In the genomic region with DNA sequence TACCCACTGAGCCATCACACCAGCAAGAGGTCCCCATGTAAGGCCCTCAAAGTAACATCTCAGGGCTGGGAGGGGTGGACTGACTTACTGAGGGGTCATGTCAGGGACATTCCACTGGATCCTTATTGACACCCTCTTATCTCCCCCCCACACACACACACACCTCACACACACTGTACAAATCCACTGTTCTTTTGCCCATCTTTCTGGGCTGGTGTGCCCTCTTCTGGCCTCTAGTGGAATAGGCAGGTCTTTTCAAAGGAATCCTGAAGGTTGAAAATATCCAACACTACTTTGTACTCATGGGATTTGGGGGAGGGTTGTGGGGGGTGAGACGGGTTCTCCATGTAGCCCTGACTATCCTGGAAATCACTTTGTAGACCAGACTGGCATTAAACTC, we compare ENCODE assay signal across 1 mouse cellular context.
TF ChIP-seq lines count a peak whose summit lies in the region.

No protein-coding gene starts in this region.

TF ChIP-seq in ES-E14, 5 proteins besides CTCF, POLR2A, EP300 and RAD21 (continued from another document):
- no peak for TF ChIP-seq HCFC1 (IDR thresholded peaks at IDR 0.05; ENCODE audit: borderline replicate concordance, insufficient read depth, low read length)
